Mouse (Mus musculus) lung, adult 2 months (tissue): Measurements from ENCODE around the gene Wdr61.

Source experiments
- CTCF ChIP-seq: fragments of 200-500 bp; IDR thresholded peaks from 2 replicates; pipeline ENCODE4 v1.5.1; 2011; ENCODE audit warnings: mild to moderate bottlenecking, low read length, control low read depth; ENCODE audit not compliant: insufficient read depth
- POLR2A ChIP-seq: fragments of 200-500 bp; IDR thresholded peaks from 2 replicates; pipeline ENCODE4 v1.6.1; 2011; ENCODE audit warnings: low read depth, mild to moderate bottlenecking, control low read depth, low read length, borderline replicate concordance; ENCODE audit errors: extremely low read depth

GRCm38 (mm10) chr9:54779280-54779679 lies 45.0 kb upstream of the Wdr61 start:
- TF ChIP-seq POLR2A: no peak
- TF ChIP-seq CTCF: no peak
